Mouse (Mus musculus): ENCODE measurements around the gene Serpina16. TPM values are rescaled to one million over a fixed set of nuclear protein-coding genes. Genes with fewer than 3 reads are reported as not detected.

The Serpina16 gene
- polyA plus RNA-seq, 2 experiments from 2014 or later = not detected

DNA sequence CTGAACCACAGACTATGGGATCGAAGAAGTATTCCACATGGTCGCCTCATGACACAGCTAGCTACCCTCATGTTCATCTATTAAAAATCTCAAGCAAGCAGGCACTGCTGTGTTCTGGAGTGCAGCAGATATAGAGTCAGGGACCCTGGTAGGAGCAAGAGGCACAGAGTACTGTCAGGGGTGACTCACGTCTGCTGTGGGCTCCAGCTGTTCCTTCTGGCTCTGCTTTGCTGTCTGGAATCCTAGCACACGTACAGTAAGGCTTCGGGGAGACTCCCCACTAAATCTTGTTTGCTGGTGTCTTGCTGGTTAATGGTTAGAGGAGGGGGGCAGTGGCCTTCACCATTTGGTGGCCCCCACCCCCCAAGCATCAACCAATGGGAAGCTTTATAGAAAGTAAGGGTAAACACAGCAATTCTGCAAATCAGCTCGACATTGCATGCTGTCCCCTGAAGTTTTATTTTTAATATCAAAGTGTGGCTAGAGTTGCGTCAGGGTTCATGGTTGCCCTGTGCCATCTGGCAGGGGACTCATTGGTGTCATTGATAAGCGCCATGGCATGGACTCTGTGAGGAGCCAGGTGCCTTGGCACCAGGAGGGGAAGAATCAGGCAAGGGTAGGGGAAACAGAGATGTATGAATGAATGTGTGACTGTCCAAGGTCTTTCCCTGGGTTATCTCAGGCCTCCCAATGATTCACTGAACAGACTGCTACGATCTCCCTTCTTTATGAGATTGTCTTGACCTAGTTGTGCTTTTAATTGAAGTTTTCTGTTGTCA lies 18.9 kb downstream of the Serpina16 start, which contains the start of gene Serpina6:
TSS of gene Serpina6 (minus strand) at position 365 of the 779 bp plus-strand sequence.
- no peak for ATAC-seq

DNA sequence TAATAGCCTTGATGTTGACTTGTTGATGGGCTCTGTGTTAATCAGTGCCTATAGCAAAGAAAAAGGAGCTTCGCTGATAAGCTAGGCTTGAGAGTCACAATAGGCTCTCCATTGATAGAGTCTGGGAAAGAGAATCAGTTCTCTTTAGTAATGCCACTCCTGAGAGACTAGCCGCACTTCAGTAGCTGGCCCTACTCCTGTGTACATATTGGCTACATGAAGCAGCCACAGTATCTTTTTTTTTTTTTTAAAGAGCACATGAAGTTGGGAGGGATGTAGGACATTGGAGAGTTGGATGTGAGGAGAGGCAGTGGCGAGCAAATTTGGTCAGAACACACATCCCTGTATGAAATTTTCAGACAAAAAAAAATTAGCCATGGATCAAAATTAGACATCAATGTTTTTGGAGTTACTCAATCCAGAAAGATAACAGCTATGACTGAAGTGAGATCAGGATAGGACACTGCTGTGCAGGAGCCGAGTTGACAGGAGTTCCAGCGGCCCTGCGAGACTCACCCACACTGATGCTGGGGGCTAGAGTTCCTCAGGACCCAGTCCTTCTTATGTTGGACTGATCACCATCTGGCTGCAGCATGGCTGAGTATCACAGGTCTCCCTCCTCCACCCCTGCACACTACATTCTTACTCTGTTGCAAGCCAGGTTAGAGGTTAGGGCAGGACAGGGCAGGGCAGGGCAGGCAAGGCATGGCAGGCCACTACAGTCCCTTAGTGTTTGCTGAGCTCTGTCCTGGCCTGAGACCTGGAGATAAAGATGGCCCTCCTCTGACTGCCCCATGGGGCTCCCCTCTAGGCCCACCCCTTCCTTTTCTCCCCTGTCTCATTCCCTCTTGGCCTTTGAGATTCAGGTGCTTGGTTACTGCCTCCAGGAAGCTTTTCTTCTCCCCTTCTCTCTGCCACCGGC lies 20.6 kb downstream of the Serpina16 start:
- no peak for ATAC-seq

GRCm38 (mm10) chr12:103653836-103654235 lies 22.1 kb downstream of the Serpina16 start:
- no peak for ATAC-seq

DNA sequence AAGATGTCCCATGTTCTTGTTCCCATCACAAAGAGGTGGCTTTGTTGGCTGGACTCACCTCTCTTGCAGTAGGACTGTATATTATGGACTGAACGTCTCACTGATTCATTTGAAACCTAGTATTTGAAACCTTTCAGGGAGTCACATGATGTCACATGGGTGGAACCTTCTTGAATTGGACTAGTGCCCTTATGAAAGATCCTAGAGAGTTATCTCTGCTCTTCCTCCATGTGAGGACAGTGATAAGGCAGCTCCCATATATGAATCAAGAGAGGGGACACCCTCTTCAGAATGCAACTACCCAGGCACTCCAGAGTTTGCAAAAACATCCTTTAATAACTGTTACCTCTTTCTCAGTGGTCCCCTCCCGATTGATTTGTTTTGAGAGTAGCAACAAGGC lies 29.6 kb downstream of the Serpina16 start:
- no peak for ATAC-seq

GRCm38 (mm10) chr12:103644601-103645000 lies 31.3 kb downstream of the Serpina16 start:
- no peak for ATAC-seq

DNA sequence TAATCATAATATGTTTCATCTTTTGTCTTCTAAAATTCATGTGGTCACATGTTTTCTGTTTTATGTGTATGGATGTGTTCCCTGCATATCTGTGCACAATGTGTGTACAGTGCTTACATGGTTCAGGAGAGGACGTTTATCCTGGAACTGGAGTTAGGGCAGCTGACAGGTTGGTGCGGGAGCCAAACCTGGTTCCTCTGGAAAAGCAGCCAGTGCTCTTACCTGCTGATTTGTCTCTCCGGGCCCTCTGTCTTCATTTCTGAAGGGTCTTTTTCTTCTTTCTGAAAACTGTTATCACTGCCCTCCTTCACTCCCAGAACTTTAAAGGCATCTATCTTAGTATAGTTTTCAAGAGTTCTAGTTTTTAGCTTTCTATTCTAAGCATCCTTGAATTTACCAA lies 32.1 kb downstream of the Serpina16 start:
- no peak for ATAC-seq

- ATAC-seq = no peak
These were observed 32.6 kb downstream of the Serpina16 start for GRCm38 (mm10) chr12:103643336-103643735.

- ATAC-seq = no peak
These were observed 40.1 kb downstream of the Serpina16 start for GRCm38 (mm10) chr12:103635846-103636245.

- ATAC-seq = no peak
These were observed 41.5 kb downstream of the Serpina16 start for GRCm38 (mm10) chr12:103634430-103634829.

DNA sequence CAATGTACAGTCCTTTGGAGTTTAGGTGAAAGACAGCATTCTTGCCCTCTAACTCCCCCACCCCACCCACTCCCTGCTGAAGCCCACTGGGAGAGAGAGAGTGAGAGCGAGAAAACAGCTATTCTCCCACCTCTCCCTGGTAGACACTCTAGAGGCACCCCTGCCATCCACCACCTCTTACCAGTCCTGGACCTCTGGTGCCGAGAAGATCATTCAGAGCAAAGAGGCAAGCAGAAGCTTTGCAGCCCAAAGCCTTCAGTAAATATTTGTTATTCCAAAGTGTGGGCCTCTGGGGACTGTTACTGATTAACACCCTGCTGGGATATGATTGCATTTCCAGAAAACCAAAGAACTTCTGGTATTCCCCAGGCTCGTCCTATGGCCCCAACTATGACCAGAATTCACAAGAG lies 44.7 kb downstream of the Serpina16 start, which contains the start of gene Serpina10:
TSS of gene Serpina10 (minus strand) at position 242 of the 410 bp plus-strand sequence.
- ATAC-seq = no peak

Other genes starting within 250 kb of the Serpina16 start
- gene Ifi27, start 241.9 kb downstream of the Serpina16 start, polyA plus RNA-seq (2017; shearing (Covaris generic)) = 100 to 1,000 TPM; 343 to 436 TPM
- 1,000 to 10,000 TPM; 1,231 to 1,594 TPM for gene Ifi27l2a, start 232.5 kb downstream of the Serpina16 start, polyA plus RNA-seq (2017; shearing (Covaris generic))
- gene Ifi27l2b, start 218.9 kb downstream of the Serpina16 start, polyA plus RNA-seq (2017; shearing (Covaris generic)) = under 1 TPM in 1 of 2 experiments, not detected in 1; 0.40 TPM
- gene Ppp4r4, start 143.9 kb downstream of the Serpina16 start, polyA plus RNA-seq (2017; shearing (Covaris generic)) = under 1 TPM in 1 of 2 experiments, not detected in 1; 0.36 TPM
- not detected for gene Serpina10, start 44.7 kb downstream of the Serpina16 start, polyA plus RNA-seq (2017; shearing (Covaris generic))
- gene Serpina6, start 18.9 kb downstream of the Serpina16 start, polyA plus RNA-seq (2017; shearing (Covaris generic)) = not detected
- gene Serpina1f, start 19.4 kb upstream of the Serpina16 start, polyA plus RNA-seq (2017; shearing (Covaris generic)) = not detected
- gene Serpina1d, start 97.5 kb upstream of the Serpina16 start, polyA plus RNA-seq (2017; shearing (Covaris generic)) = not detected
- gene Serpina1b, start 154.2 kb upstream of the Serpina16 start, polyA plus RNA-seq (2017; shearing (Covaris generic)) = not detected
- not detected for gene Serpina1a, start 187.4 kb upstream of the Serpina16 start, polyA plus RNA-seq (2017; shearing (Covaris generic))
- gene Serpina1c, start 228.7 kb upstream of the Serpina16 start, polyA plus RNA-seq (2017; shearing (Covaris generic)) = not detected

Measured in CD4-positive, CD25-positive, alpha-beta regulatory T cell, adult 4 months (primary cell).